Mouse (Mus musculus): ENCODE data around the gene Actbl2. TPM values are rescaled to one million over a fixed set of nuclear protein-coding genes. Genes with fewer than 3 reads are reported as not detected.

The Actbl2 gene
- polyA plus RNA-seq, 1 experiment = not detected

GRCm38 (mm10) chr13:111304736-111305135, 49.9 kb downstream of the Actbl2 start:
- WGBS = 87% methylated on average over 5 of the region's 5 CpGs
- no peak overlapping the region for H3K27ac ChIP-seq (ENCODE audit: insufficient read depth, low read depth, low read length)
- H3K4me1 ChIP-seq (ENCODE audit: control insufficient read depth, insufficient read depth, low read length) = no peaks in the 10 kb centered on the region
- TF ChIP-seq POLR2A (IDR thresholded peaks at IDR 0.05; ENCODE audit: insufficient read depth, low read depth, low read length) = no peak
- TF ChIP-seq CTCF (IDR thresholded peaks at IDR 0.05; ENCODE audit: insufficient read depth, low read depth, low read length) = no peak
- H3K4me3 ChIP-seq (ENCODE audit: insufficient read depth, low read depth, low read length) = no peak overlapping the region

Other genes starting within 250 kb of the Actbl2 start
- gene Gpbp1, start 235.1 kb downstream of the Actbl2 start, polyA plus RNA-seq (2012; ENCODE audit: insufficient read depth, insufficient read length, low replicate concordance, missing spikeins) = not detected in 2 replicates